Mouse (Mus musculus): ENCODE data around the gene Snap91. TPM values are rescaled to one million over a fixed set of nuclear protein-coding genes. Genes with fewer than 3 reads are reported as not detected.

Gene Snap91
- polyA plus RNA-seq, 1 experiment from 2014 or later, result not detected

GRCm38 (mm10) chr9:86717119-86717518 is 163.3 kb downstream of the Snap91 start:
- no peak overlapping the region for H3K4me3 ChIP-seq (ENCODE audit: inconsistent target)
- H3K27ac ChIP-seq, result no peak overlapping the region
- 97% methylated on average over 5 of the region's 5 CpGs for WGBS (ENCODE audit: missing documents)
- H3K79me2 ChIP-seq (ENCODE audit: inconsistent target), result no peaks in the 10 kb centered on the region
- no peaks in the 10 kb centered on the region for H3K36me3 ChIP-seq (ENCODE audit: inconsistent target)

DNA sequence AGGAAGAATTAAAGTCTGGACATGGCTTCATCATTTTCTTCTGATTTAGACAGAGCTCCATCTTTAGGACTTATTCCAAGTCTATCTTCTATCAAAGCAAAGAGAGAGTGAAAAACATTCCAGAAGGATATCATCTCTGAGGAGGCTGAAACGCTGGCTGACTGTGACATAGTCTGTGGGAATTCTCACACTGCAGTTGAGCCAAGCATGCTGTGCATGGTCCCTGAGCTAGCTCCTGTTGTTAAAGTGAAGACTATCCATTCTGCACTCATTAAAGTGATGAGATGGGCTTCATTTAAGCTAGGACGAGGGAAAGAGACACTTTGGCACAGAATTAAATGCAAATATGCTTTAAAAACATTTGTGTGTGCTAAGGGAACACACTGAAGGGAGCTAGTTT is 163.9 kb downstream of the Snap91 start:
- Histone ChIP-seq H3K4me3 (ENCODE audit: inconsistent target) (no peak overlapping the region), H3K79me2 (ENCODE audit: inconsistent target) (no peaks in the 10 kb centered on the region), H3K27ac (no peak overlapping the region), H3K36me3 (ENCODE audit: inconsistent target) (no peaks in the 10 kb centered on the region)
- 82% methylated on average over 2 of the region's 2 CpGs for WGBS (ENCODE audit: missing documents)

Other genes starting within 250 kb of the Snap91 start
- 0.80 to 2.6 TPM (median 0.87 TPM) in 3 replicates for gene Me1, start 184.7 kb downstream of the Snap91 start, polyA plus RNA-seq (2018)
- gene Prss35, start 137.0 kb downstream of the Snap91 start, polyA plus RNA-seq (2018), result not detected in 3 replicates
- gene Ripply2, start 134.9 kb upstream of the Snap91 start, polyA plus RNA-seq (2018), result not detected in 3 replicates
- 79.1 to 99.8 TPM (median 82.8 TPM) in 3 replicates for gene Cyb5r4, start 141.4 kb upstream of the Snap91 start, polyA plus RNA-seq (2018)

All from macrophage (primary cell).